In the genomic region with DNA sequence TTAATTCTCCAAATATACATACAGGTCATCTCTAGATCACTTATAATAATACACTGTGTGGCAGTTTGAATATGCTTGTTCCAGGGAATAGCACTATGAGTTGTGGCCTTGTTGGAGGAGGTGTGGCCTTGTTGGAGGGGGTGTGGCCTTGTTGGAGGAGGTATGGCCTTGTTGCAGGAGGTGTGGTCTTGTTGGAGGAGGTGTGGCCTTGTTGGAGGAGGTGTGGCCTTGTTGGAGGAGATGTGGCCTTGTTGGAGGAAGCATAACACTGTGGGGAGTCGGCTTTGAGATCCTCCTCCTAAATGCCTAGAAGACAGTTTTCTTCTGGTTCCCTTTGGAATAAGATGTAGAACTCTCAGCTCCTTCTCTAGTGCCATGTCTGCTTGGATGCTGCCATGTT, we compare ENCODE assay signal across 21 mouse cellular contexts. TPM values are rescaled to one million over a fixed set of nuclear protein-coding genes. Genes with fewer than 3 reads are reported as not detected.
"Had no signal": no experiment of that assay in that cellular context is flagged by ENCODE, and none has a peak within 500 bp of the region (broad histone marks: within the 10 kb centered on the region; RNA-seq: fewer than 3 reads in every experiment).

No protein-coding gene starts in this region.

- H3K4me2 ChIP-seq: kidney, embryonic 15.5 days; limb, embryonic 12.5 days; limb, embryonic 15.5 days; liver, embryonic 12.5 days; liver, embryonic 15.5 days; lung, embryonic 15.5 days; midbrain, embryonic 11.5 days had no signal

- H3K27ac ChIP-seq: kidney, embryonic 15.5 days; left cerebral cortex, adult 2 months; limb, embryonic 12.5 days; limb, embryonic 15.5 days; liver, embryonic 12.5 days; liver, embryonic 15.5 days; lung, embryonic 15.5 days; stomach, postnatal 0 days had no signal

- H3K4me1 ChIP-seq: liver, embryonic 12.5 days; liver, embryonic 15.5 days had no signal

- DNase-seq: kidney, postnatal 10 days; kidney, postnatal 36 days; layer of hippocampus, postnatal 36 days; left cerebral cortex, postnatal 4 days; lung, adult 18-20 months; lung, postnatal 10 days; lung, postnatal 4 days; midbrain, embryonic 14.5 days; thymus, adult 2 months; thymus, postnatal 14 days; thymus, postnatal 4 days had no signal

- H3K9ac ChIP-seq: kidney, embryonic 15.5 days; limb, embryonic 12.5 days; limb, embryonic 15.5 days; liver, embryonic 12.5 days; liver, embryonic 15.5 days; lung, embryonic 15.5 days had no signal

- H3K36me3 ChIP-seq: liver, embryonic 12.5 days; liver, embryonic 15.5 days; lung, embryonic 15.5 days had no signal

- H3K27me3 ChIP-seq: kidney, embryonic 15.5 days; limb, embryonic 12.5 days; limb, embryonic 15.5 days; liver, embryonic 12.5 days; liver, embryonic 15.5 days; lung, embryonic 15.5 days had no signal

- H3K9me3 ChIP-seq: kidney, embryonic 15.5 days; limb, embryonic 12.5 days; limb, embryonic 15.5 days; liver, embryonic 12.5 days; liver, embryonic 15.5 days; lung, embryonic 15.5 days had no signal

- H3K4me3 ChIP-seq: kidney, embryonic 15.5 days; left cerebral cortex, adult 2 months; limb, embryonic 12.5 days; limb, embryonic 15.5 days; liver, embryonic 12.5 days; liver, embryonic 15.5 days; lung, embryonic 15.5 days had no signal

RNA-seq across cellular contexts. Expression of a gene that starts 10.7 kb away (rescaled TPM):
- total RNA-seq: megakaryocyte-erythroid progenitor cell, adult 5-6 weeks had no signal
